Mouse (Mus musculus) kidney, embryonic 14.5 days (tissue): Measurements from ENCODE around the gene 1700092M07Rik. TPM values are rescaled to one million over a fixed set of nuclear protein-coding genes. Genes with fewer than 3 reads are reported as not detected.

Experiments
- ATAC-seq: fragments of 200-750 bp; cut with Nextera tagmentation; 2 replicates; pipeline ENCODE4 v1.8.0; 2017; ENCODE audit warnings: moderate number of reproducible peaks, mild to moderate bottlenecking, moderate TSS enrichment, moderate library complexity; ENCODE audit not compliant: low FRiP score, low TSS enrichment
- H3K27ac ChIP-seq: fragments of 300-500 bp; sonication (generic); 2 replicates; pipeline ENCODE4 v1.5.1; 2014; ENCODE audit warnings: low read depth, mild to moderate bottlenecking, low read length, moderate library complexity, mixed read lengths
- H3K27me3 ChIP-seq: fragments of 300-500 bp; sonication (generic); 2 replicates; pipeline ENCODE4 v1.6.1; 2014; ENCODE audit warnings: mild to moderate bottlenecking, low read length; ENCODE audit not compliant: control insufficient read depth, insufficient read depth
- H3K36me3 ChIP-seq: fragments of 300-500 bp; sonication (generic); 2 replicates; pipeline ENCODE4 v1.6.1; 2014; ENCODE audit warnings: low read length, mixed read lengths; ENCODE audit not compliant: control insufficient read depth, insufficient read depth
- H3K4me1 ChIP-seq: fragments of 300-500 bp; sonication (generic); 2 replicates; pipeline ENCODE4 v1.6.1; 2014; ENCODE audit warnings: low read length, mixed read lengths; ENCODE audit not compliant: control insufficient read depth, insufficient read depth
- H3K4me2 ChIP-seq: fragments of 300-500 bp; sonication (generic); replicated peaks from 2 replicates; pipeline ENCODE4 v1.6.1; 2014; ENCODE audit warnings: low read depth, mild to moderate bottlenecking, low read length
- H3K4me3 ChIP-seq: fragments of 300-500 bp; sonication (generic); 2 replicates; pipeline ENCODE4 v1.5.1; 2014; ENCODE audit warnings: mild to moderate bottlenecking, low read length
- H3K9ac ChIP-seq: fragments of 300-500 bp; sonication (generic); 2 replicates; pipeline ENCODE4 v1.6.1; 2014; ENCODE audit warnings: low read depth, mild to moderate bottlenecking, low read length, moderate library complexity
- H3K9me3 ChIP-seq: fragments of 300-500 bp; sonication (generic); 2 replicates; pipeline ENCODE4 v1.6.1; 2016; ENCODE audit warnings: low read length; ENCODE audit not compliant: control insufficient read depth
- WGBS: fragments of 180-500 bp; shearing (Covaris S2); extraction: QIAGEN DNeasy Blood & Tissue Kit; methylation state at CpG from one replicate; pipeline ENCODE4 v1.1.7; 2014; 5-methylcytosine and 5-hydroxymethylcytosine counted together
- polyA plus RNA-seq: library from polyadenylated mRNA; unstranded; fragments of >200 nt; fragmentation: Nextera tagmentation; extraction: Ambion mirVana; gene quantifications from 2 replicates; pipeline ENCODE4 v1.2.1, GENCODE M21; 2014

1700092M07Rik gene
- polyA plus RNA-seq, 1 experiment from 2014 or later, result 2.3 TPM

DNA sequence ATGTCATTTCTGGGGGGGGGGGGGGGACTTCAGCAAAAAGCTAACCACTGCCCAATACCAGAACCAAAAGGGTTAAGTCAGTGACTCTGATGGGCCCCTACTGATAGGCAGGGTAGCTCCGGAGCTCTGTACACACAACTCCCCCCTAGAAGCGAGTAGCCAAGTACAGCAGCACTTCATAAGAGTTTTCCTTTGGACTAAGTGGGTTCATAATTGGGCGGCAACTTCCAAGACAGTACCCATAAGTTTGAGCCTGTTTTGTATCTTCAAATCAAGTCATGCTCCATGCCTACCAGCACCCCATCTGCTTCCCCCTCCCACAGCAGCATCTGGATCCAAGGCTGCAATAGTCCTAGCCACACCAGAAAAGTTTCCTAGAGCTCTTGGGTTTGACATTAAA lies 15.1 kb downstream of the 1700092M07Rik start:
- Histone ChIP-seq H3K4me2 (no peak overlapping the region), H3K27me3 (no peaks in the 10 kb centered on the region), H3K27ac (no peak overlapping the region), H3K9me3 (no peaks in the 10 kb centered on the region), H3K4me3 (0 out of 2 replicates have a peak overlapping the region, but pooled peaks have one; percentile 96), H3K4me1 (peaks cover 14% of the 10 kb centered on the region; the same call in 1 of the 2 replicates), H3K36me3 (peaks cover 43% of the 10 kb centered on the region), H3K9ac (no peak overlapping the region)
- 71% methylated on average over 3 of the region's 3 CpGs for WGBS
- ATAC-seq, result no peak

- Histone ChIP-seq H3K4me2 (peak within 1 kb of the TSS; percentile 81), H3K27me3 (no peaks in the 10 kb centered on the region), H3K4me3 (peak within 1 kb of the TSS; percentile 96), H3K36me3 (peaks cover 34% of the 10 kb centered on the region), H3K4me1 (peaks cover 14% of the 10 kb centered on the region; the same call in 1 of the 2 replicates), H3K27ac (peak within 1 kb of the TSS; percentile 90), H3K9me3 (no peaks in the 10 kb centered on the region), H3K9ac (peak within 1 kb of the TSS; percentile 95)
- under 1% methylated on average over 75 of the region's 75 CpGs for WGBS
- ATAC-seq, result peak; percentile 94
Observed at GRCm38 (mm10) chr19:8756635-8757387, 16.3 kb downstream of the 1700092M07Rik start, which contains the start of gene Nxf1. Gene Nxf1, plus strand, starts transcription at chr19:8757073.

DNA sequence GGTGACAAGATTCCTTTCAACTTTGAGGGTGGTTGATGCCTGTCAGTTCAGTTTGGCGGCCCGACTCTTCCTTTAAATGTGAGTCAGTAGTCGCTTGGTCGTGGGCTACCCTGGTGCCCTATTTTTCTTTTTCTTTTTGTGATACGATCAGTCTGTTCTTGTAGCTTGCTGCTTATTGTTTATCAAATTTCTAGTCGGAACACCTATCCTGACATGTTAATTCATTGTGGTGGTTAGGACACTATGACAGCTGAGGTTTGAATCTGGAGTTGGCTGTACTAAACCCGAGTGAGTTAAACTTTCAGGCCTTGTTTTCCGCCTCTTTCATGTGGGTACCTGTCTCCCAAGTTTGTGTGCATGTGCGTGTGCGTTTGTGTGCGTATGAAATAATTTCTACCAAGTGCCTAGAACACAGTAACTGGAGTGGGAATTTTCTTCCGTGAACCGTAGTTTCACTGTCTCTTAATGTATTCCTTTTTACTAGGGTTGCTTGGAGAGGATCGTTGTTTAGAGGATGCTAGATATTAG lies 17.0 kb downstream of the 1700092M07Rik start:
- 4% methylated on average over 14 of the region's 14 CpGs for WGBS
- Histone ChIP-seq H3K27ac (peak overlapping the region; percentile 90), H3K4me2 (peak overlapping the region; percentile 81), H3K4me1 (peaks cover 14% of the 10 kb centered on the region; the same call in 1 of the 2 replicates), H3K9me3 (no peaks in the 10 kb centered on the region), H3K27me3 (no peaks in the 10 kb centered on the region), H3K9ac (peak overlapping the region; percentile 95), H3K4me3 (peak overlapping the region; percentile 96), H3K36me3 (peaks cover 31% of the 10 kb centered on the region)
- ATAC-seq, result no peak

DNA sequence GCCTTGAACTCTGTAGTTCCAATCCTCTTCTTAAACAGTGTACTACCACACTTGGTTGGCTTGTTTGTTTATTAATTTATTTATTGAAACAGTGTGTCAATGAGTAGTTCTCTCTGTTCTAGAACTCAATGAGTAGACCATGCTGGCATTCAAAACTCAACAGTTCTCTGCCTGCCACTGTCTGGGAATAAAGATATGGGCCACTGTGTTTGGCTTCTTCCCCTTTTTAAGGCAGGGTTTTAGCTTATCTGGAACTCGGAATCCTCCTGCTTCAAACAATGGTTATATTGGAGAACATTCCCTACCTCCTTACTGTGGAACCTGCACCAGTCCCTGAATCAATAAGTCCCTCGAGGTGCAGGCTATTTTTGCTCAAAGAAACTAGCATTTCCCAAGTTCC lies 18.4 kb downstream of the 1700092M07Rik start:
- Histone ChIP-seq H3K4me2 (peak overlapping the region; percentile 81; the same call in 1 of the 2 replicates), H3K27ac (no peak overlapping the region), H3K4me3 (no peak overlapping the region; the same call in 1 of the 2 replicates), H3K4me1 (peaks cover 14% of the 10 kb centered on the region; the same call in 1 of the 2 replicates), H3K36me3 (peaks cover 31% of the 10 kb centered on the region), H3K27me3 (no peaks in the 10 kb centered on the region), H3K9ac (no peak overlapping the region), H3K9me3 (no peaks in the 10 kb centered on the region)
- 90% methylated on average over 2 of the region's 2 CpGs for WGBS
- no peak for ATAC-seq

DNA sequence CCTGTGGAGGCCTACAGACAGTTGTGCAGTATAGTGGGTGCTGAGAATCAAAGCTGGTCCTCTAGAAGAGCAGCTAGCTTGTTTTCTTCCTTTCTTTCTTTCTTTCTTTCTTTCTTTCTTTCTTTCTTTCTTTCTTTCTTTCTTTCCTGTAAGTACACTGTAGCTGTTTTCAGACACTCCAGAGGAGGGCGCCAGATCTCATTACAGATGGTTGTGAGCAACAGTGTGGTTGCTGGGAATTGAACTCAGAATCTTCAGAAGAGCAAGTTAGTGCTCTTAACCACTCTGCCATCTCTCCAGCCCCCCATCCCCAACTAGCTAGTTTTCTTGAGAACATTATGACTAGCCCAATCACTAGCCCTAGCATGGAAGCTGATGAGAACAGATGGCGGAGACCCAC lies 20.2 kb downstream of the 1700092M07Rik start:
- Histone ChIP-seq H3K9ac (no peak overlapping the region), H3K4me1 (peaks cover 7% of the 10 kb centered on the region; the same call in 1 of the 2 replicates), H3K9me3 (peaks cover 11% of the 10 kb centered on the region), H3K36me3 (peaks cover 37% of the 10 kb centered on the region), H3K27me3 (no peaks in the 10 kb centered on the region), H3K4me3 (no peak overlapping the region), H3K27ac (no peak overlapping the region), H3K4me2 (no peak overlapping the region)
- no peak for ATAC-seq
- 91% methylated on average over 2 of the region's 2 CpGs for whole genome bisulfite sequencing

GRCm38 (mm10) chr19:8763276-8763675 lies 22.8 kb downstream of the 1700092M07Rik start:
- peaks cover 3% of the 10 kb centered on the region; the same call in 1 of the 2 replicates for H3K4me1 ChIP-seq
- H3K9me3 ChIP-seq, result peaks cover 11% of the 10 kb centered on the region
- H3K4me3 ChIP-seq, result no peak overlapping the region
- no peak overlapping the region for H3K27ac ChIP-seq
- 92% methylated on average over 4 of the region's 4 CpGs for WGBS
- H3K36me3 ChIP-seq, result peaks cover 61% of the 10 kb centered on the region
- no peaks in the 10 kb centered on the region for H3K27me3 ChIP-seq
- no peak for ATAC-seq
- no peak overlapping the region for H3K4me2 ChIP-seq
- H3K9ac ChIP-seq, result no peak overlapping the region

DNA sequence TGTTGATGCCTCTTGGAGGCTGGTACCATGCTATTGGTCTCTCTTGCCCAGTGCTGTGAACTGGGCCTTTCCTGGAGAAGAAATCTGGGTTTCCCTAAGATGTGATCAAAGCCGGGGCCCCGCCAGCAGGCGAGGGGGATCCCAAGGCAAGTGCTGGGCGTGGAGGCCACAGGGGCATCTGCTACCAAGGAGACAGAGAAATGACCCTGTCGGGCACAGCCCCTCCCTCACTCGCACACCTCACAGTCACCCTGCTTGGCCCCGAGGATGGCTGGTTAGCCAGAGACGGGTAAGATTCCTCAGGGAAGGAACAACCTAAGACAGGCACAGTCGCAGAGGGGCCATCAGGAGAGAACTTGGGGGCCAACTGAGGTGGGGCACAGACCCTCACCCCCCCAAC lies 25.0 kb downstream of the 1700092M07Rik start:
- H3K4me3 ChIP-seq, result no peak overlapping the region
- H3K27me3 ChIP-seq, result no peaks in the 10 kb centered on the region
- no peak overlapping the region for H3K4me2 ChIP-seq
- 0 out of 2 replicates have a peak, but pooled peaks cover 4% of the 10 kb centered on the region for H3K4me1 ChIP-seq
- no peak for ATAC-seq
- H3K9ac ChIP-seq, result no peak overlapping the region
- H3K9me3 ChIP-seq, result peaks cover 11% of the 10 kb centered on the region
- 96% methylated on average over 9 of the region's 9 CpGs for WGBS
- H3K27ac ChIP-seq, result no peak overlapping the region
- H3K36me3 ChIP-seq, result peaks cover 81% of the 10 kb centered on the region

GRCm38 (mm10) chr19:8770567-8771270 lies 30.2 kb downstream of the 1700092M07Rik start, which contains the start of gene Tmem223:
Gene Tmem223, plus strand, starts transcription at chr19:8770996.
- 0 out of 2 replicates have a peak, but pooled peaks have one; percentile 38 for ATAC-seq
- Histone ChIP-seq H3K9ac (peak within 1 kb of the TSS; percentile 93), H3K27ac (peak within 1 kb of the TSS; percentile 85), H3K9me3 (peaks cover under 1% of the 10 kb centered on the region; the same call in 1 of the 2 replicates), H3K27me3 (no peaks in the 10 kb centered on the region), H3K4me2 (peak within 1 kb of the TSS; percentile 75), H3K4me1 (peaks cover 24% of the 10 kb centered on the region), H3K36me3 (peaks cover 58% of the 10 kb centered on the region), H3K4me3 (peak within 1 kb of the TSS; percentile 84)
- WGBS, result 33% methylated on average over 29 of the region's 29 CpGs
